Mouse (Mus musculus) bone marrow, adult 2 months (tissue): ENCODE data around the gene Pcbp3. TPM values are rescaled to one million over a fixed set of nuclear protein-coding genes. Genes with fewer than 3 reads are reported as not detected.

ENCODE experiments used
- H3K27ac ChIP-seq: fragments of 200-500 bp; 2 replicates; pipeline ENCODE4 v1.5.1; 2012; ENCODE audit warnings: low read depth, mild to moderate bottlenecking, control low read depth, inconsistent platforms, low read length; ENCODE audit not compliant: control insufficient read depth, poor library complexity, insufficient read depth
- H3K4me1 ChIP-seq: fragments of 200-500 bp; 2 replicates; pipeline ENCODE4 v1.6.1; 2011; ENCODE audit warnings: low read length; ENCODE audit not compliant: control insufficient read depth, insufficient read depth
- H3K4me3 ChIP-seq: fragments of 200-500 bp; replicated peaks from 2 replicates; pipeline ENCODE3; 2011; ENCODE audit warnings: mild to moderate bottlenecking, low read depth, low read length, control low read depth; ENCODE audit not compliant: control insufficient read depth
- CTCF ChIP-seq: fragments of 200-500 bp; IDR thresholded peaks from 2 replicates; pipeline ENCODE4 v1.5.1; 2011; ENCODE audit warnings: low read length, control low read depth; ENCODE audit not compliant: control insufficient read depth, insufficient read depth
- POLR2A ChIP-seq: fragments of 200-500 bp; IDR thresholded peaks from 2 replicates; pipeline ENCODE4 v1.6.1; 2011; ENCODE audit warnings: low read depth, mild to moderate bottlenecking, control low read depth, low read length, borderline replicate concordance; ENCODE audit not compliant: control insufficient read depth
- WGBS: fragments of 180-500 bp; shearing (Covaris S2); methylation state at CpG from one replicate; pipeline ENCODE4 v1.1.7; 2018; 5-methylcytosine and 5-hydroxymethylcytosine counted together
- polyA plus RNA-seq: library from polyadenylated mRNA; stranded (reverse); fragments of >200 nt; gene quantifications from 2 replicates; pipeline ENCODE4 v1.2.4, GENCODE M21; 2011; ENCODE audit warnings: low replicate concordance; ENCODE audit not compliant: missing spikeins, insufficient read depth, insufficient read length

Gene Pcbp3
- polyA plus RNA-seq, 1 experiment, result 4.3 TPM

- 84% methylated on average over 4 of the region's 4 CpGs for WGBS
- Histone ChIP-seq H3K4me3 (no peak overlapping the region), H3K4me1 (no peaks in the 10 kb centered on the region), H3K27ac (no peak overlapping the region)
- TF ChIP-seq CTCF, result no peak
- no peak for TF ChIP-seq POLR2A
Observed at GRCm38 (mm10) chr10:76941038-76941437, 20.6 kb downstream of the Pcbp3 start.

DNA sequence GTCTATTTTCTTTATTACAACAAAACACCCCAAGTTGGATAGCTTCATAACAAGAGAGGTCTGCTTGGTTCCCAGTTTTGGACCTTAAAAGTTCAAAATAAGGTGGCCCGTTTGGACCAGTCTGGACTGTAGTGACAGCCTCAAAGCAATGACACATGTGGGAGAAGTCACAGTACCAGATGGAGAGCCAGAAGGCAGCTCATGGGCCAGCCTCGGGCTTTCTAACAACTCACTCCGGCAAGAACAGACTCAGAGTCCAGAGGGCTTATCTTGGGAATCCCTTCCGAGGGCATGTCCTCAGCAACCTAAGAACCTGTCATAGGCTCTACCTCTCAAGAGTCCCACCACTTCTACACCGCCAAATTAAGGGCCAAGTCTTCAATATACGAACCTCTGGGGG lies 24.9 kb downstream of the Pcbp3 start:
- Histone ChIP-seq H3K4me1 (no peaks in the 10 kb centered on the region), H3K27ac (no peak overlapping the region), H3K4me3 (no peak overlapping the region)
- WGBS, result 75% methylated on average over 6 of the region's 6 CpGs
- TF ChIP-seq CTCF (no peak), POLR2A (no peak)

- WGBS, result 75% methylated on average over 5 of the region's 5 CpGs
- no peak for TF ChIP-seq CTCF
- no peak for TF ChIP-seq POLR2A
Observed at GRCm38 (mm10) chr10:76934805-76935204, 26.9 kb downstream of the Pcbp3 start.

GRCm38 (mm10) chr10:76931794-76932193 lies 29.9 kb downstream of the Pcbp3 start:
- no peak overlapping the region for H3K27ac ChIP-seq
- no peaks in the 10 kb centered on the region for H3K4me1 ChIP-seq
- TF ChIP-seq POLR2A (no peak), CTCF (no peak)
- no peak overlapping the region for H3K4me3 ChIP-seq
- 73% methylated on average over 1 of the region's 1 CpGs for WGBS

More at GRCm38 (mm10) chr10:76934805-76935204, 26.9 kb downstream of the Pcbp3 start:
- no peak overlapping the region for H3K27ac ChIP-seq
- no peaks in the 10 kb centered on the region for H3K4me1 ChIP-seq
- H3K4me3 ChIP-seq, result no peak overlapping the region

GRCm38 (mm10) chr10:76931122-76931521 lies 30.6 kb downstream of the Pcbp3 start:
- 78% methylated on average over 6 of the region's 6 CpGs for WGBS
- TF ChIP-seq CTCF (no peak), POLR2A (no peak)
- Histone ChIP-seq H3K27ac (no peak overlapping the region), H3K4me3 (no peak overlapping the region), H3K4me1 (no peaks in the 10 kb centered on the region)

DNA sequence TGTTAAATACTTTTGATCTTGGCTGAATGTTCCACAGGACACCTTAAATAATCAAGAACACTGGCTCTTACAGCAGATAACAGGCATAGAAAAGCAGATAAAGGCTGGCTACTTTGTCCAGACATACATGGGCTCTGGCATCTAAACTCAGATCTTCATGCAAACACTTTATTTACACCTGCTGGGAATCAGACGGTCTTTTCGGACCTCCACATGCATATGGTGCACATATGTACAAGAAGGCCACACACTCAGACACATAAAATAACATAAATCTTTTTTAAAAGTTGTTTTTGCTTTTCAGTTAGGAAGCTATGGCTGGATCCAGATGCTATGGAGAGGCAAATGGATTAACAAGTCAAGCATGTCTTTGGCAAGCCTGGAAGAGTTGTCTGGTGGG lies 37.2 kb downstream of the Pcbp3 start:
- Histone ChIP-seq H3K4me3 (no peak overlapping the region), H3K27ac (no peak overlapping the region), H3K4me1 (no peaks in the 10 kb centered on the region)
- no peak for TF ChIP-seq CTCF
- no peak for TF ChIP-seq POLR2A
- 84% methylated on average over 2 of the region's 2 CpGs for WGBS

DNA sequence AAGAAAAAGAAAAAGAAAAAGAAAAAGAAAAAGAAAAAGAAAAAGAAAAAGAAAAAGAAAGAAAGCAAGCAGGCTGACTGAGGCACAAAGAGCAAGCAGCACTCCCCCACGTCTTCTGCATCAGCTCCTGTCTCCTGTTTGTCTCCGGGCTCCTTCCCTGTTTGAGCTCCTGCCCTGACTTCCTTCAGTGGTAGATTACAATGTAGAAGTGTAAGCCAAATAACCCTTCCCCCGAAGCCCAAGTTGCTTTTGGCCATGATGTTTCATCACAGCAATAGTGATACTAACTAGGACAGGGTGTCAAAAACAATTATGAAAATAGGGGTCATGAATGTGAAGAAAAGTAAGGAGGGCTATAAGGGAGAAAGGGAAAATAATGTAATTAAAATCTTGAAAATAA lies 43.6 kb downstream of the Pcbp3 start:
- Histone ChIP-seq H3K27ac (no peak overlapping the region), H3K4me3 (no peak overlapping the region), H3K4me1 (no peaks in the 10 kb centered on the region)
- WGBS, result 61% methylated on average over 3 of the region's 3 CpGs
- TF ChIP-seq CTCF, result no peak
- TF ChIP-seq POLR2A, result no peak

- 18% methylated on average over 10 of the region's 10 CpGs for WGBS
- Histone ChIP-seq H3K4me3 (no peak overlapping the region), H3K27ac (no peak overlapping the region; the same call in 1 of the 2 replicates), H3K4me1 (peaks cover 1% of the 10 kb centered on the region; the same call in 1 of the 2 replicates)
- TF ChIP-seq POLR2A (no peak), CTCF (no peak)
Observed at GRCm38 (mm10) chr10:76906434-76906833, 55.3 kb downstream of the Pcbp3 start.

GRCm38 (mm10) chr10:76905935-76906341 lies 55.7 kb downstream of the Pcbp3 start:
- H3K4me3 ChIP-seq, result no peak overlapping the region
- peaks cover 1% of the 10 kb centered on the region; the same call in 1 of the 2 replicates for H3K4me1 ChIP-seq
- TF ChIP-seq CTCF, result no peak
- TF ChIP-seq POLR2A, result no peak
- H3K27ac ChIP-seq, result no peak overlapping the region
- WGBS, result 57% methylated on average over 14 of the region's 14 CpGs
